Mouse (Mus musculus): ENCODE measurements around the gene Trp53bp2. TPM values are rescaled to one million over a fixed set of nuclear protein-coding genes. Genes with fewer than 3 reads are reported as not detected.

Trp53bp2 gene
- total RNA-seq, 2 experiments from 2014 or later: 19.9 to 20.2 TPM

- no peak for DNase-seq
Measured at GRCm38 (mm10) chr1:182460291-182461244, 51.6 kb downstream of the Trp53bp2 start.

GRCm38 (mm10) chr1:182461261-182461660, 52.3 kb downstream of the Trp53bp2 start:
- DNase-seq: peak in 1 of 2 experiments; percentile 29

- peak; percentile 17 to 29 for DNase-seq
Measured at GRCm38 (mm10) chr1:182461813-182462212, 52.8 kb downstream of the Trp53bp2 start.

GRCm38 (mm10) chr1:182465309-182465708, 56.3 kb downstream of the Trp53bp2 start:
- no peak for DNase-seq

- no peak for DNase-seq
Measured at GRCm38 (mm10) chr1:182465978-182466377, 57.0 kb downstream of the Trp53bp2 start.

GRCm38 (mm10) chr1:182475005-182475796, 66.2 kb downstream of the Trp53bp2 start:
- DNase-seq: no peak

GRCm38 (mm10) chr1:182478935-182479334, 70.0 kb downstream of the Trp53bp2 start:
- DNase-seq: no peak

GRCm38 (mm10) chr1:182481138-182481537, 72.2 kb downstream of the Trp53bp2 start:
- no peak for DNase-seq

GRCm38 (mm10) chr1:182481646-182482295, 72.8 kb downstream of the Trp53bp2 start:
- no peak for DNase-seq

GRCm38 (mm10) chr1:182482991-182483909, 74.3 kb downstream of the Trp53bp2 start:
- no peak for DNase-seq

- DNase-seq: no peak
Measured at GRCm38 (mm10) chr1:182483910-182484274, 74.9 kb downstream of the Trp53bp2 start.

GRCm38 (mm10) chr1:182488503-182488902, 79.5 kb downstream of the Trp53bp2 start:
- no peak for DNase-seq

GRCm38 (mm10) chr1:182489803-182490452, 81.0 kb downstream of the Trp53bp2 start:
- peak; percentile 95 to 97 for DNase-seq

- DNase-seq: no peak
Measured at GRCm38 (mm10) chr1:182490568-182490967, 81.6 kb downstream of the Trp53bp2 start.

- DNase-seq: no peak
Measured at GRCm38 (mm10) chr1:182491839-182492238, 82.9 kb downstream of the Trp53bp2 start.

GRCm38 (mm10) chr1:182494285-182495145, 85.5 kb downstream of the Trp53bp2 start:
- no peak for DNase-seq

GRCm38 (mm10) chr1:182496685-182497084, 87.7 kb downstream of the Trp53bp2 start:
- DNase-seq: no peak

GRCm38 (mm10) chr1:182497736-182498135, 88.8 kb downstream of the Trp53bp2 start:
- DNase-seq: no peak

GRCm38 (mm10) chr1:182499443-182500089, 90.6 kb downstream of the Trp53bp2 start:
- peak; percentile 53 to 61 for DNase-seq
